Mouse (Mus musculus): ENCODE results near the gene Olfr575. TPM values are rescaled to one million over a fixed set of nuclear protein-coding genes. Genes with fewer than 3 reads are reported as not detected.

Gene Olfr575
- total RNA-seq (2021): not detected

DNA sequence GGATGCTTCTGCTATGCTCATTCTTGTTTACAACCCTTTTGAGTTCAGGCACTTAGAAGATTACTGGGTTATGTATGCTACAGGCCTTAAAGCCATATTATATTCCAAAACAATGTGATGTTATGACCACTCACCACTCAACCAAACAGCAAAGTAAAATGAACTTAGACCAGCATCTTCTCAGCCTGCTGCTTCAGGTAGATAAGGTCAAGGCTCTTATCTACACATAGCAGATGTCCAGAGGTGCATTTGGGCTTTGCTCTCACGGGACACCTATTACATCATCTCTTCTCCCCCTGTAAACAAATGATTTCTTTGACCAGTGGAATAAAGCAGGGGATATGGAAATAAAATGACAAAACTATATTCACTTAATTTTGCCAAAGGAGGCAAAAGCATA, at the start of gene Olfr575:
Gene Olfr575 (minus strand): TSS at position 183 of the 400 bp plus-strand sequence.
- no peak for DNase-seq

GRCm38 (mm10) chr7:102989224-102989623, 30.6 kb upstream of the Olfr575 start, which contains the start of gene Olfr578:
Olfr578 (minus strand) TSS chr7:102989324.
- no peak for DNase-seq

DNA sequence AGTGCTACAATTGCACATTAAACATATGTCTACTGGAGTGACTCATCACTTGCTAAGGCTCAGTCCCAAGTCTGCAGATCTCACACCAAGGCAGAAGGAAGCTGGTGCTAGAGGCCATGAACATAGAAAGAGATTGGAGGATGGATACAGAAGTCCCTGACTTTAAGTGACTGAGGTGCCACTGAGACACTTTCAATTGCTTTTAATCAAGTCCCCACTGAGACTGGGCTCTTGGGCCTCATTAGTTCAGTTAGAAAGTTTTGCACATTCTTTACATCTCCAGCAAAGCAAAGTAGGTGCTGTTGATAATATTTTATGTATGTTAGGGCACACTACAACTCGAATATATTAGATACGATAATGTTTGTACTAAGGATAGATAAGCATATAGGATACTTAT, 17.3 kb upstream of the Olfr575 start, which contains the start of gene Olfr577:
Gene Olfr577 (minus strand): TSS at position 101 of the 400 bp plus-strand sequence.
- DNase-seq: no peak

GRCm38 (mm10) chr7:102974399-102974798, 15.8 kb upstream of the Olfr575 start:
- no peak for DNase-seq

DNA sequence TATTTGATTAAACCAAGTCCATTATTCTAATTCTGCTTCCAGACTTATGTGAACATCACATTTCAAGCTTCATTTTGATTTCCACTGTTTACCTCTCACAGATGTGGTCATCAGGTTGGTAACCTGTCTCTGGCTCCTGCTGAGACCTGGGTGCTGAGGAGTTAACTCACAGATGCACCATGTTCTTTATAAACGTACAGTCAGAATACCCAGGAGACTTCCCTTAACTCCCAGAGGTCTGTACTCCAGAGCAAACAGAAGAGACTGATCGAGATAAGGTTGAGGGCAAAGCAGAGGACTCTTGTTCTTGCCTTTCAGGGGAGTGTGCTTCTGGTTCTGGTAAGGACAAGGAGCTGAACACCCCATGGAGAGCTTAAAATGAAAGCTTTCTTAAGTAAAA, 3.8 kb upstream of the Olfr575 start, which contains the start of gene Olfr576:
Gene Olfr576 (plus strand): TSS at position 301 of the 400 bp plus-strand sequence.
- DNase-seq: no peak

DNA sequence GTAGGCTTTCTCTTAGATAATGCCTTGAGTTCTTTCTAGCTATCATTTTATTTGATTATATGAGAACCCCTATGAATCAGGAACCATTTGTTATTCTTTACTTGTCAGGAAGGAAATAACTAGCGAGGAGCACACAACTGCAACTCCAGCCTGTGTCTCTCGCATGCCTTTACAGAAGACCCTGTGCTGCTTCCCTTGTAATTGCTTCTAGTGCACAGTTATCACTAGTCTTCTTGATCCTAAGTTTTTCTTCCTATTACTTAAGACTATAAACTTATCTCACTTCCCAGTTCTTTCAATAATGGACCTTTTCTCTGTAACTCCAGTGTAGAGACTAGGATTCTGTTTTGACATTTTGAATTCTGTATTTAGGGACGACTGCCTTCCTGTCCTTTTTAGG, 438 bp downstream of the Olfr575 start:
- no peak for DNase-seq

- no peak for DNase-seq
Observed at GRCm38 (mm10) chr7:102950732-102951131, 7.8 kb downstream of the Olfr575 start.

DNA sequence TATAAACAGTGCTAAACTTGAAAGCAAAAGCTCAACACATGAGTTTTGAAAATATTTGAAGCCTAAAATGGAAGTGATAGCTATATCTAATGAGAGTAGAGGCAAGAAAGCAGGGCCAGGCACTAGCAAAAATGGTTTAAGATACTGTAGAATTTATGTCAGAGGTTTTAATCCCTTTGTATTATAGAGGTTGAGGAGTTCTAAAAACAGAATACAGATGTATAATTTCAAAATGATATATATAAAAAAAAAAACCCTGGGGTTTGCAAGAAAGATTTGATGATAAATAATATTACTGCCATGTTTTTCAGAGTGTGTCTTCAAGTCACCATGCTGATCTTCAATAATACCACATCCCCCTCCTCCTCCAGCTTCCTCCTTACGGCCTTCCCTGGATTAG, 10.4 kb downstream of the Olfr575 start, which contains the start of gene Olfr574:
Gene Olfr574 (plus strand): TSS at position 301 of the 400 bp plus-strand sequence.
- no peak for DNase-seq

GRCm38 (mm10) chr7:102943417-102943816, 15.2 kb downstream of the Olfr575 start:
- no peak for DNase-seq

DNA sequence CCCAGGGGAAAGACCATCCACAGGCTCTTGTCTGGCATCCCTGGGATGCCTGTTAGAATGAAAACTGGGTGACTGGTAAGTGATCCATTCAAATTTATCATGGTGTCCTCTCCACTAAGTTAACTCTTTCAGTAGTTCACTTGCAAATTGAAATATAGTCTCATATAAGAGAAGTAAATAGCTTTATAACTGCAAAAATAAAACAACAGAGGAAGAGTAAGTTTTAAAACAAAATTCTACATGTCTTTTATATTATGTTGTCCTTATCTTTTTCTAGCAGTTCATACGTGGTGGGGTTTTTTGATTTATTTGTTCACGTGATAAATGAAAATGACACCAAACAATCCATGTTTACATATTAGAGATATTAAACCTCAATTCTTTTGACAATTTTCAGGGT, 16.1 kb downstream of the Olfr575 start, which contains the start of gene Olfr573-ps1:
Gene Olfr573-ps1 (minus strand): TSS at position 101 of the 400 bp plus-strand sequence.
- no peak for DNase-seq

GRCm38 (mm10) chr7:102927105-102927504, 31.5 kb downstream of the Olfr575 start:
- DNase-seq: no peak

- DNase-seq: no peak
Observed at GRCm38 (mm10) chr7:102924109-102924508, 34.5 kb downstream of the Olfr575 start, which contains the start of gene Olfr572. Olfr572 (plus strand) TSS chr7:102924409.

- no peak for DNase-seq
Observed at GRCm38 (mm10) chr7:102919632-102920031, 38.9 kb downstream of the Olfr575 start.

- DNase-seq: no peak
Observed at GRCm38 (mm10) chr7:102917032-102917875, 41.3 kb downstream of the Olfr575 start, which contains the start of gene Olfr571. Olfr571 (minus strand) TSS chr7:102917536.

GRCm38 (mm10) chr7:102916405-102916804, 42.2 kb downstream of the Olfr575 start:
- DNase-seq: no peak

- DNase-seq: no peak
Observed at GRCm38 (mm10) chr7:102915261-102915660, 43.3 kb downstream of the Olfr575 start.

Other genes starting within 250 kb of the Olfr575 start
- gene Olfr33, start 239.7 kb downstream of the Olfr575 start, total RNA-seq (2021): not detected
- not detected for gene Olfr559, start 231.3 kb downstream of the Olfr575 start, total RNA-seq (2021)
- not detected for gene Olfr560, start 199.4 kb downstream of the Olfr575 start, total RNA-seq (2021)
- under 1 TPM; 0.17 to 0.30 TPM for gene Olfr78, start 199.3 kb downstream of the Olfr575 start, total RNA-seq (2021)
- not detected for gene Olfr561, start 187.6 kb downstream of the Olfr575 start, total RNA-seq (2021)
- gene Olfr564, start 155.3 kb downstream of the Olfr575 start, total RNA-seq (2021): not detected
- not detected for gene Olfr566, start 100.0 kb downstream of the Olfr575 start, total RNA-seq (2021)
- not detected for gene Olfr568, start 81.7 kb downstream of the Olfr575 start, total RNA-seq (2021)
- gene Olfr569, start 67.9 kb downstream of the Olfr575 start, total RNA-seq (2021): not detected
- not detected for gene Olfr570, start 64.2 kb downstream of the Olfr575 start, total RNA-seq (2021)
- gene Olfr571, start 41.2 kb downstream of the Olfr575 start, total RNA-seq (2021): not detected
- not detected for gene Olfr572, start 34.4 kb downstream of the Olfr575 start, total RNA-seq (2021)
- gene Olfr573-ps1, start 16.2 kb downstream of the Olfr575 start, total RNA-seq (2021): not detected
- gene Olfr574, start 10.3 kb downstream of the Olfr575 start, total RNA-seq (2021): not detected
- gene Olfr576, start 3.9 kb upstream of the Olfr575 start, total RNA-seq (2021): not detected
- not detected for gene Olfr577, start 17.2 kb upstream of the Olfr575 start, total RNA-seq (2021)
- gene Olfr578, start 30.5 kb upstream of the Olfr575 start, total RNA-seq (2021): not detected
- not detected for gene Olfr582, start 79.2 kb upstream of the Olfr575 start, total RNA-seq (2021)
- gene Olfr583, start 92.5 kb upstream of the Olfr575 start, total RNA-seq (2021): not detected
- not detected for gene Olfr584, start 123.1 kb upstream of the Olfr575 start, total RNA-seq (2021)
- not detected for gene Olfr585, start 138.9 kb upstream of the Olfr575 start, total RNA-seq (2021)
- gene Olfr586, start 166.9 kb upstream of the Olfr575 start, total RNA-seq (2021): not detected
- gene Olfr588-ps1, start 182.1 kb upstream of the Olfr575 start, total RNA-seq (2021): not detected
- not detected for gene Olfr589, start 197.6 kb upstream of the Olfr575 start, total RNA-seq (2021)
- not detected for gene Olfr591, start 219.6 kb upstream of the Olfr575 start, total RNA-seq (2021)
- not detected for gene Olfr592, start 226.0 kb upstream of the Olfr575 start, total RNA-seq (2021)